Mouse (Mus musculus) bone marrow macrophage, adult 2 months (primary cell): ENCODE data around the gene Dstyk.

Source experiments
- CTCF ChIP-seq: IDR thresholded peaks from 2 replicates; pipeline ENCODE4 v1.5.1; 2012; ENCODE audit warnings: low read depth, mild to moderate bottlenecking, low read length, moderate library complexity
- POLR2A ChIP-seq: IDR thresholded peaks from 2 replicates; pipeline ENCODE4 v1.6.1; 2012; ENCODE audit warnings: mild to moderate bottlenecking, low read depth, low read length, borderline replicate concordance

DNA sequence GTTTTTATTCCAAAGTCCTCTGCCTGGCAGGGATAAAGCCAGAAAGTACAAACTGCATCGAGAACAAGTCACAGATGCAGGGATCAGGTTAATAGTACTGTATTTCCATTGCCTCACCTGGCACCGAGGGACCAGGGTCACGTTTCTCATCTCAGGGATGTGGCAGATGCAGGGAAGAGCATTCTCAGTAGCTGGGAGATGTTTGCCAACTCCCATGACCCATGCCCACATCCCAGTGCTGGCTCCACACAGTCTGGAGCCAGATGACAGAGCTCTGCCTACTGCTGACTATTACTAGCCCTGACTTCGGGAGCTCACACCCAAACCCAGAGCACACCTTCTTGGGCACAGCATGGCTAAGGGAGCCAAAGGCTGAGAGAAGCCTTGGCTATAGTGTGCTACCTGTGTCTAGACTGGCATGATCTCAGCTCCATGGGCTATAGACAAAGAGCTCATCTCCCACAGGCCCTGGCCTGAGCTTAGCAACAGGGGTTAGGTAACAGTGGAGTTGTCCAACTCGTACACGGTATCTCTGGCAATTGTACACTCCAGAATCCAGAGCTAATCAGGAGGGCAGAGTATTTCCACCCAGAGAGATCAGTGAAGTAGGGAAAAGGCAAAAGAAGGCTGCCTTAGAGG is 44.3 kb upstream of the Dstyk start:
- TF ChIP-seq POLR2A (no peak), CTCF (no peak)
